Mouse (Mus musculus): ENCODE measurements around the gene Zzz3. TPM values are rescaled to one million over a fixed set of nuclear protein-coding genes. Genes with fewer than 3 reads are reported as not detected.

Zzz3 gene
- total and polyA plus RNA-seq, 2 experiments from 2014 or later, result 22.6 to 43.4 TPM

GRCm38 (mm10) chr3:152508419-152508993 lies 113.2 kb downstream of the Zzz3 start:
- Histone ChIP-seq H3K4me1 (ENCODE audit: insufficient read depth) (no peaks in the 10 kb centered on the region), H3K27ac (ENCODE audit: low read depth, low read length) (no peak overlapping the region), H3K4me2 (ENCODE audit: low read depth) (no peak overlapping the region), H3K4me3 (ENCODE audit: low read depth, low read length) (no peak overlapping the region), H3K36me3 (ENCODE audit: insufficient read depth) (no peaks in the 10 kb centered on the region), H3K9me3 (ENCODE audit: low read length) (no peaks in the 10 kb centered on the region), H3K27me3 (ENCODE audit: insufficient read depth, low read length) (no peaks in the 10 kb centered on the region), H3K9ac (no peak overlapping the region)
- ATAC-seq (peak; percentile 40; the same call in 1 of the 2 replicates), DNase-seq (no peak)
- 69% methylated on average over 12 of the region's 12 CpGs for WGBS
- no peak for TF ChIP-seq CTCF (IDR thresholded peaks at IDR 0.05; ENCODE audit: low read depth)

- no peaks in the 10 kb centered on the region for H3K4me1 ChIP-seq (ENCODE audit: insufficient read depth)
- H3K27ac ChIP-seq (ENCODE audit: low read depth, low read length), result no peak overlapping the region
- no peaks in the 10 kb centered on the region for H3K27me3 ChIP-seq (ENCODE audit: insufficient read depth, low read length)
- DNase-seq (no peak), ATAC-seq (no peak)
- H3K36me3 ChIP-seq (ENCODE audit: insufficient read depth), result no peaks in the 10 kb centered on the region
- no peaks in the 10 kb centered on the region for H3K9me3 ChIP-seq (ENCODE audit: low read length)
- no peak overlapping the region for H3K9ac ChIP-seq
- no peak overlapping the region for H3K4me3 ChIP-seq (ENCODE audit: low read depth, low read length)
- 96% methylated on average over 7 of the region's 7 CpGs for WGBS
- H3K4me2 ChIP-seq (ENCODE audit: low read depth), result no peak overlapping the region
- no peak for TF ChIP-seq CTCF (IDR thresholded peaks at IDR 0.05; ENCODE audit: low read depth)
Observed at GRCm38 (mm10) chr3:152509268-152509667, 114.0 kb downstream of the Zzz3 start.

Other genes with a start within 250 kb of the Zzz3 start
- 12.0 and 13.9 TPM in 2 replicates for gene Gipc2, start 229.2 kb upstream of the Zzz3 start, total RNA-seq (2014; rRNA removed)
- gene Gipc2, start 229.2 kb upstream of the Zzz3 start, polyA plus RNA-seq (2015; fragmentation: Nextera tagmentation; extraction: Ambion mirVana), result 5.1 and 6.3 TPM in 2 replicates
- gene Dnajb4, start 185.2 kb upstream of the Zzz3 start, total RNA-seq (2014; rRNA removed), result 36.1 and 39.7 TPM in 2 replicates
- 28.9 and 41.5 TPM in 2 replicates for gene Dnajb4, start 185.2 kb upstream of the Zzz3 start, polyA plus RNA-seq (2015; fragmentation: Nextera tagmentation; extraction: Ambion mirVana)
- 230 and 257 TPM in 2 replicates for gene Fubp1, start 185.1 kb upstream of the Zzz3 start, total RNA-seq (2014; rRNA removed)
- 127 and 135 TPM in 2 replicates for gene Fubp1, start 185.1 kb upstream of the Zzz3 start, polyA plus RNA-seq (2015; fragmentation: Nextera tagmentation; extraction: Ambion mirVana)
- gene Nexn, start 129.1 kb upstream of the Zzz3 start, total RNA-seq (2014; rRNA removed), result 0.38 and 0.77 TPM in 2 replicates
- 3.1 and 4.2 TPM in 2 replicates for gene Nexn, start 129.1 kb upstream of the Zzz3 start, polyA plus RNA-seq (2015; fragmentation: Nextera tagmentation; extraction: Ambion mirVana)
- 20.3 and 24.3 TPM in 2 replicates for gene Miga1, start 55.1 kb upstream of the Zzz3 start, total RNA-seq (2014; rRNA removed)
- 14.1 and 18.8 TPM in 2 replicates for gene Miga1, start 55.1 kb upstream of the Zzz3 start, polyA plus RNA-seq (2015; fragmentation: Nextera tagmentation; extraction: Ambion mirVana)
- gene Usp33, start 49.0 kb upstream of the Zzz3 start, total RNA-seq (2014; rRNA removed), result 113 and 119 TPM in 2 replicates
- 64.7 and 67.6 TPM in 2 replicates for gene Usp33, start 49.0 kb upstream of the Zzz3 start, polyA plus RNA-seq (2015; fragmentation: Nextera tagmentation; extraction: Ambion mirVana)